Mouse (Mus musculus) urinary bladder, adult 2 months (tissue): ENCODE measurements around the gene Cox6b1. TPM values are rescaled to one million over a fixed set of nuclear protein-coding genes. Genes with fewer than 3 reads are reported as not detected.
A peak's percentile ranks its signal among the peaks of the same experiment; 100 is the strongest.

Experiments
- DNase-seq: peaks from one replicate; pipeline ENCODE4 v3.0.0; 2022; ENCODE audit warnings: low spot score
- polyA plus RNA-seq: library from polyadenylated mRNA; depleted of rRNA; stranded (reverse); fragments of >200 nt; gene quantifications from 2 replicates; pipeline ENCODE4 v1.2.3, GENCODE M21; 2012

Gene Cox6b1
- polyA plus RNA-seq, 1 experiment = 875 TPM

GRCm38 (mm10) chr7:30610043-30610442 is 15.9 kb downstream of the Cox6b1 start:
- no peak for DNase-seq

GRCm38 (mm10) chr7:30608476-30608875 is 17.5 kb downstream of the Cox6b1 start:
- DNase-seq = no peak

GRCm38 (mm10) chr7:30607706-30608309 is 18.1 kb downstream of the Cox6b1 start:
- DNase-seq = no peak

- DNase-seq = no peak
These were observed 21.0 kb downstream of the Cox6b1 start for GRCm38 (mm10) chr7:30604944-30605343.

GRCm38 (mm10) chr7:30604424-30604823 is 21.5 kb downstream of the Cox6b1 start:
- no peak for DNase-seq

- DNase-seq = no peak
These were observed 23.4 kb downstream of the Cox6b1 start for GRCm38 (mm10) chr7:30602583-30602982.

GRCm38 (mm10) chr7:30600651-30601050 is 25.3 kb downstream of the Cox6b1 start:
- DNase-seq = peak; percentile 57

- DNase-seq = peak; percentile 72
These were observed 26.0 kb downstream of the Cox6b1 start for GRCm38 (mm10) chr7:30599933-30600353.

GRCm38 (mm10) chr7:30598786-30599185 is 27.2 kb downstream of the Cox6b1 start, which contains the start of gene Zbtb32:
Gene Zbtb32 (minus strand): TSS chr7:30598909.
- DNase-seq = no peak

GRCm38 (mm10) chr7:30596811-30597210 is 29.1 kb downstream of the Cox6b1 start:
- DNase-seq = no peak

- no peak for DNase-seq
These were observed 29.9 kb downstream of the Cox6b1 start for GRCm38 (mm10) chr7:30596093-30596492.

GRCm38 (mm10) chr7:30594510-30595024 is 31.4 kb downstream of the Cox6b1 start:
- no peak for DNase-seq

GRCm38 (mm10) chr7:30593579-30594509 is 32.1 kb downstream of the Cox6b1 start:
- no peak for DNase-seq

- no peak for DNase-seq
These were observed 33.1 kb downstream of the Cox6b1 start for GRCm38 (mm10) chr7:30592772-30593423.

- DNase-seq = no peak
These were observed 34.4 kb downstream of the Cox6b1 start for GRCm38 (mm10) chr7:30591605-30591951.

- no peak for DNase-seq
These were observed 34.9 kb downstream of the Cox6b1 start for GRCm38 (mm10) chr7:30590927-30591604.

GRCm38 (mm10) chr7:30589435-30590301 is 36.3 kb downstream of the Cox6b1 start:
- peak; percentile 79 for DNase-seq

GRCm38 (mm10) chr7:30588676-30589434 is 37.1 kb downstream of the Cox6b1 start, which contains the start of gene Kmt2b:
Gene Kmt2b (minus strand): TSS chr7:30588726.
- peak; percentile 95 for DNase-seq

- peak; percentile 70 for DNase-seq
These were observed 37.9 kb downstream of the Cox6b1 start for GRCm38 (mm10) chr7:30587842-30588667.
